Mouse (Mus musculus): Measurements from ENCODE around the gene Oprm1. TPM values are rescaled to one million over a fixed set of nuclear protein-coding genes. Genes with fewer than 3 reads are reported as not detected.

Oprm1 gene
- total RNA-seq, 2 experiments from 2014 or later, result not detected

DNA sequence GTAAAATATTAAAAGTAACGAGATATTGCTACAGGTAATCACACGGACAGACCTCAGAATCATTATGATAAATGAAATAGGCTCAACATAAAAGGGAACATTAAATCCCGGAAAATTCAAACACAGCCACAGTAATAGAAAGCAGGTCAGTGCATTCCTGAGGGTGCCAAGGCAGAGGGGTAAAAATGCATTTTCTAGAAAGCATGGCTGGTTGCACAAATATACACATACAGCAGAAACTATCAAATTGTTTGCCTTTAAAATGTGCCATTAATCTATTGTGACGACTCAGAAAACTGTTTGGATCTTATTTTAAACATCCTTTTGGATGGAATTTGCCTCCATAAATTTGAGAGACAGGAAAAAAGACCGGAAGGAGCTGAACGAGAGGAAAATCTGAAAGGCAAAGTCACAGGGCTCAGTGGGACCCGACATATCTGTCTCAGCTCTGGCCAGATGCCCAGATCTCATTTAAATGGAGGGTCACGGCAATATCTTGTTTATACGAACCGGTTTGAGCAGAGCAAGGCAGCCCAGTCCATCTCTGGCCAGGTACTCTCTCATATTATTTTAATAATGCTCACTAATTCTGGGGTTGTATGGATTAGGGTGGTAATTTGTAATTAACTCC, 289.1 kb downstream of the Oprm1 start:
- no peak overlapping the region for H3K4me3 ChIP-seq
- no peak for DNase-seq
- no peak overlapping the region for H3K27ac ChIP-seq
- intact Hi-C loops (cut with DNase I), result no loop called here
- no peak for TF ChIP-seq CTCF (IDR thresholded peaks at IDR 0.05)

GRCm38 (mm10) chr10:7047919-7048291, 289.6 kb downstream of the Oprm1 start:
- no peak for TF ChIP-seq CTCF (IDR thresholded peaks at IDR 0.05)
- DNase-seq, result no peak
- no peak overlapping the region for H3K4me3 ChIP-seq
- no peak overlapping the region for H3K27ac ChIP-seq
- intact Hi-C loops (cut with DNase I), result no loop called here

DNA sequence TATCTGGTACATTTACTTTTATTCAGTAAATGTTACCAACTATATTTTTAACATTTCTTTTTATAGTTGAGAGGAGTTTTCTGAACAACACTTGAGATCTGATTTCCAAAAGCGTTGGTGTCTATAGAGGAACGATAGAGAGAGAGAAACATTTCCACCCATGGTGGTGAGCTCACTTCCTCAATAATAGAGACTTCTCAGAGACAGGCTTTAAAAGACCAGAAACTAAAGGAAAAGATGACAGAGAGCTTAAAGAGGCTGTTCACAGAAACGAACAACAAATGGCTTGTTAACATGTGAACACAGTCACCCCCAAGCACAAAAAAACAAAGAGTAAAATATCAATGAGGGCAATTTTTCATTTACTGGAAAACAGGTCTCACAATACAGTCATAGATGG, 291.6 kb downstream of the Oprm1 start:
- no peak for TF ChIP-seq CTCF (IDR thresholded peaks at IDR 0.05)
- no peak for DNase-seq

DNA sequence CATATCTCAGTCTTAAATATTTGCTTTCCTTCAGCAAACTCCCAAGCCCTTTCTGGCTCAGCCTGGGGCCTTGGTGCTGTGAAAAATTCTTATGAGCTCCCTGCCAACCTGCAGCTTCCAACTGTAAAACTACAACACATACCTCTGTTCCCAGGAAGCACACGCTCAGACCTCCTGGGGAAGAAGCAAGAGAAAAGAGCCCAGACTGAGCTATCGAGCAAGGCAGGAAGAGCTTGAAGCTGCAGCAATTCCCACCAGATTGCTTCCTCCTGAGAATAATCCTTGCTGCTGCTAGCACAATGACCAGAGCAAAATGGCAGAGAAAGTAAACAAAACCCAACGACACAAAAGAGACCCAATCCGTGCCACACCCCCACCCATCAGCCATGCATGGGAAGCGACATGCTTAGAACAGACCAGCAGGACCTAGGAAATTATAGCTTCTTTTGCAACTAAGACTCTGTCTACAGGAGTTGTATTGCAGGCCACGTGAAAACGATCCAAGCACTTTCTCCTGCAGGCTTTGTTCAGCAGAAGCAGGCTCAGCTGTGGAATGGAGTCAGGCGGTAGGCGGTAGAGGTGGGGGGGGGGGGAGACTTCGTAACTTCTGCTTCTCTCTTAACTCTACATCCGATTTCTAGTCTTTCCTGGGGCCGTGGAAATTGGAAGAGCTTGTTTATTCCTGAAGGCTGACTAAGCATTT, 294.2 kb downstream of the Oprm1 start, which contains the start of gene Ipcef1:
TSS of gene Ipcef1 (minus strand) at position 164 of the 703 bp plus-strand sequence.
- TF ChIP-seq CTCF (IDR thresholded peaks at IDR 0.05), result no peak
- no peak for DNase-seq
- H3K4me3 ChIP-seq, result no peak within 1 kb of the TSS
- intact Hi-C loops (cut with DNase I), result no loop called here
- no peak within 1 kb of the TSS for H3K27ac ChIP-seq

More for the DNA sequence above, 291.6 kb downstream of the Oprm1 start:
- intact Hi-C loops (cut with DNase I), result no loop called here
- Histone ChIP-seq H3K4me3 (no peak overlapping the region), H3K27ac (no peak overlapping the region)

- intact Hi-C loops (cut with DNase I), result no loop called here
- H3K4me3 ChIP-seq, result no peak overlapping the region
- no peak overlapping the region for H3K27ac ChIP-seq
- DNase-seq, result no peak
- TF ChIP-seq CTCF (IDR thresholded peaks at IDR 0.05), result no peak
Observed at GRCm38 (mm10) chr10:7054560-7055205, 296.4 kb downstream of the Oprm1 start.

DNA sequence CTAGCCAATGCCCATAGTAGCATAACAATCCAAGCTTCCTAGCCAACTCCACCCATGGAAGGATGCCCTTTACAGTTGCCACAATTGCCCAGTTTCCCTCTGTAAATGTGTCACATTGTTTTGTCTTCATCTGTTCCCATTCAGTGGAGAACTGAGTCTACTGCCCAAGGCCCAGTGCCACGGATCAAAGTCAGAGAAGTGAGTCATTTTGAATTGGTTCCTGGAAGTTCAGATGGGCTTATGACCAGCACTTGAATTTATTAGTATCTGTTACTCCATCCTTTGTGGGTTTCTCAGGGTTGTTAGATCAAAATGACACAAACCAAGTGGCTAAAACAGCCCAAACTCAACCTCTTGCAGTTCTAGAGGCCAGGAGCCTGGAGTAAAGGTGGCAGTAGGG, 299.2 kb downstream of the Oprm1 start:
- TF ChIP-seq CTCF (IDR thresholded peaks at IDR 0.05), result no peak
- no peak overlapping the region for H3K27ac ChIP-seq
- no peak for DNase-seq
- intact Hi-C loops (cut with DNase I), result no loop called here
- H3K4me3 ChIP-seq, result no peak overlapping the region

GRCm38 (mm10) chr10:7060326-7060725, 302.0 kb downstream of the Oprm1 start:
- no peak for DNase-seq
- intact Hi-C loops (cut with DNase I), result no loop called here

DNA sequence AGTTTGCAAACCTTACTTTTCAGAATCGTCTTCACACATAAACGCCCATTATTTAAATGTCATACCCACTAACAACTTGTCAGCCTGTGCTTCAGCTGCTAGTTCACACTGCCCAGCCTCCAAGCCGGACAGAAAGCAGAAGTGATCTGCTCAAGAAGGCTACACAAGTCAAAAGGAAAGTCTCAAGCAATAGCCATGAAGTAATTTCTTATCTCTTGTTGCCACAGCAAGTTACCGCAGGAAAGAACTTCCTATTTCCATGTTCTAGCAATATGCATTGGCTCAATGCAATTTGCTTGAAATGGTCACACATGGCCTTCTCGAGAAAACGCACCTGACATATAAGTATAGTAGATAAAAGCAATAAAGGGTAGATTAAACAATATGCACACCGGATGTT, 304.7 kb downstream of the Oprm1 start:
- H3K27ac ChIP-seq, result no peak overlapping the region
- no peak for DNase-seq
- H3K4me3 ChIP-seq, result no peak overlapping the region
- TF ChIP-seq CTCF (IDR thresholded peaks at IDR 0.05), result no peak
- intact Hi-C loops (cut with DNase I), result no loop called here

More at GRCm38 (mm10) chr10:7060326-7060725, 302.0 kb downstream of the Oprm1 start:
- H3K4me3 ChIP-seq, result no peak overlapping the region
- no peak overlapping the region for H3K27ac ChIP-seq
- no peak for TF ChIP-seq CTCF (IDR thresholded peaks at IDR 0.05)

DNA sequence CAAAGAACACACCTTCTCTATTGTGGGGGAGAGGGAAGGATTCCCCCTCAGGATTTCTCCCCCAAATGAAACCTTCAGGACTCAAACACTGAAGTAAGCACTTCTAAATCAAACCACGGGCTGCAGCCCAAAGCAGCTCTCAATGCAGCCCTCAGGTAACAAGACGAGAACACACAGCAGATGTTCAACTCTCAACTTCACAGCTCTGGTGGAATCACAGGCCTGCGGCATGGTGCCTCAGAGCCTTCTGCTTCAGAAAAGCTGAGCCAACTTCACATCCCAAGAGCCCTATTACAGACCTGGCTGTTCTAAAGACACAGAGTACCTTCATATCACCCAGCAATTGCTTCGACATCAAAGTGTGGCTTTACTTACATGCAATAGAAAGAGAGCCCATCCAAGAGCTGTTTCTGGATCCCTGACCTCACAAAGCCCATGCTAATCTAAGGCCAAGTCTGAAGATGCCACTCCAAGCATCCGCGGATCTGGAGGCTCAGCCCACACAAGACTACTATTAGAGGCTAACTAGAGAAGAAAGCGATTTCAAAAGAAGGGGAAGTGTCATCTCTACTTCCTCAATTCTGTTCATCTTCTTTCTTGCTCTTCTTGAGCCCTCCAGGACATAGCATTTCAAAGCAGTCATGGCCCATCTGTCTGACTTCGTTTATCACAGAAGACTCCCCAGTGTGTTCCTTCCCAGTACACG, 305.6 kb downstream of the Oprm1 start:
- no peak for DNase-seq
- intact Hi-C loops (cut with DNase I), result no loop called here
- TF ChIP-seq CTCF (IDR thresholded peaks at IDR 0.05), result no peak

DNA sequence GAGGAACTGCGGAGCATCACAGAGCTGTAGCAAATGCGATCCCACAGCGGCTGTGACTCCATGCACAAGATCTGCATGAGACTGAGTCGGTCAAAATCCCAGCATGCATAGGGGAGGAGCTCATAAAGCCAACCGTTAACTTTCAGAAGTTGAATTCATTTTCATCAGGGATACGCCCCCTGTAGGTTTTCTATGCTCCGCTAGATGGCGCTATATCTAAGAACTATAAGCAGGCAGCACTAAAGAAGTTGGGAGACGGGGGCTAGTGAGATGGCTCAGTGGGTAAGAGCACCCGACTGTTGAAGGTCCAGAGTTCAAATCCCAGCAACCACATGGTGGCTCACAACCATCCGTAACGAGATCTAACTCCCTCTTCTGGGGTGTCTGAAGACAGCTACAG, 310.3 kb downstream of the Oprm1 start:
- peak; percentile 53 for TF ChIP-seq CTCF (IDR thresholded peaks at IDR 0.05)
- intact Hi-C loops (cut with DNase I), result no loop called here

More for the DNA sequence above, 305.6 kb downstream of the Oprm1 start:
- Histone ChIP-seq H3K27ac (no peak overlapping the region), H3K4me3 (no peak overlapping the region)

DNA sequence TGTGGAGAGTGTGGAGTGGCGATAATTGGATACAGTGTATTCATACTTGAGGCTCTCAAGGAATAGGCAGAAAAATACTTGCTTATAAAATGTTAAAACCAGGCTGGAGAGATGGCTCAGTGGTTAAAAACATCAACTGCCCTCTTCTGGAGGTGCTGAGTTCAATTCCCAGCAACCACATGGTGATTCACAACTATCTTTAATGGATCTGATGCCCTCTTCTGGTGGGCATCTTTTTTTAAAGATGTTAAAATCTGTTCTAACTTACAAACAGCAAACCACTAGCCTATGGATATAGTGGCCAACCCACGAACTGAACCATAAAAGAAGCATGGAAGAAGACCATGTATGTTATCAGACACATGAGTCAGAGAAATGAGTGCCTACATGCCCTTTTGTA, 310.8 kb downstream of the Oprm1 start:
- Histone ChIP-seq H3K4me3 (no peak overlapping the region), H3K27ac (no peak overlapping the region)
- intact Hi-C loops (cut with DNase I), result no loop called here
- TF ChIP-seq CTCF (IDR thresholded peaks at IDR 0.05), result no peak
- no peak for DNase-seq

More for the DNA sequence above, 310.3 kb downstream of the Oprm1 start:
- no peak for DNase-seq
- H3K27ac ChIP-seq, result no peak overlapping the region
- H3K4me3 ChIP-seq, result no peak overlapping the region

- intact Hi-C loops (cut with DNase I), result no loop called here
- DNase-seq, result no peak
- no peak for TF ChIP-seq CTCF (IDR thresholded peaks at IDR 0.05)
Observed at GRCm38 (mm10) chr10:7070100-7070835, 312.0 kb downstream of the Oprm1 start.

More at GRCm38 (mm10) chr10:7070100-7070835, 312.0 kb downstream of the Oprm1 start:
- Histone ChIP-seq H3K4me3 (no peak overlapping the region), H3K27ac (no peak overlapping the region)

Data from gastrocnemius, adult 2 months (tissue).